Mouse (Mus musculus) neural tube, embryonic 14.5 days (tissue): ENCODE data around the gene Tha1. TPM values are rescaled to one million over a fixed set of nuclear protein-coding genes. Genes with fewer than 3 reads are reported as not detected.
A peak's percentile ranks its signal among the peaks of the same experiment; 100 is the strongest.

Source experiments
- ATAC-seq: fragments of 200-750 bp; cut with Nextera tagmentation; 2 replicates; pipeline ENCODE4 v1.8.0; 2017; ENCODE audit warnings: low read depth, mild to moderate bottlenecking, moderate TSS enrichment, moderate library complexity
- H3K27ac ChIP-seq: fragments of 300-500 bp; sonication (generic); 2 replicates; pipeline ENCODE4 v1.5.1; 2014; ENCODE audit warnings: low read depth, mild to moderate bottlenecking, control low read depth, low read length, moderate library complexity, mixed read lengths
- H3K27me3 ChIP-seq: fragments of 300-500 bp; sonication (generic); 2 replicates; pipeline ENCODE4 v1.6.1; 2014; ENCODE audit warnings: low read length; ENCODE audit not compliant: control insufficient read depth, insufficient read depth
- H3K36me3 ChIP-seq: fragments of 300-500 bp; sonication (generic); 2 replicates; pipeline ENCODE4 v1.6.1; 2014; ENCODE audit warnings: low read length, mixed read lengths; ENCODE audit not compliant: control insufficient read depth, insufficient read depth
- H3K4me1 ChIP-seq: fragments of 300-500 bp; sonication (generic); 2 replicates; pipeline ENCODE4 v1.6.1; 2014; ENCODE audit warnings: low read length; ENCODE audit not compliant: control insufficient read depth, insufficient read depth
- H3K4me2 ChIP-seq: fragments of 300-500 bp; sonication (generic); 2 replicates; pipeline ENCODE4 v1.6.1; 2014; ENCODE audit warnings: mild to moderate bottlenecking, low read depth, low read length, control low read depth
- H3K4me3 ChIP-seq: fragments of 300-500 bp; sonication (generic); 2 replicates; pipeline ENCODE4 v1.5.1; 2014; ENCODE audit warnings: low read depth, low read length, control low read depth, mixed read lengths
- H3K9ac ChIP-seq: fragments of 300-500 bp; sonication (generic); replicated peaks from 2 replicates; pipeline ENCODE4 v1.6.1; 2014; ENCODE audit warnings: low read depth, mild to moderate bottlenecking, control low read depth, low read length, mixed read lengths
- H3K9me3 ChIP-seq: fragments of 300-500 bp; sonication (generic); 2 replicates; pipeline ENCODE4 v1.6.1; 2016; ENCODE audit warnings: low read length; ENCODE audit not compliant: control insufficient read depth
- WGBS: fragments of 180-500 bp; shearing (Covaris S2); extraction: QIAGEN DNeasy Blood & Tissue Kit; methylation state at CpG from one replicate; pipeline ENCODE4 v1.1.7; 2014; 5-methylcytosine and 5-hydroxymethylcytosine counted together
- polyA plus RNA-seq: library from polyadenylated mRNA; unstranded; fragments of >200 nt; fragmentation: Nextera tagmentation; extraction: Ambion mirVana; gene quantifications from 2 replicates; pipeline ENCODE4 v1.2.1, GENCODE M21; 2014

The Tha1 gene
- polyA plus RNA-seq, 1 experiment from 2014 or later, result 4.2 TPM

GRCm38 (mm10) chr11:117826916-117827315 lies 46.4 kb downstream of the Tha1 start:
- Histone ChIP-seq H3K4me2 (no peak overlapping the region), H3K36me3 (no peaks in the 10 kb centered on the region), H3K9me3 (no peaks in the 10 kb centered on the region), H3K27ac (no peak overlapping the region), H3K9ac (no peak overlapping the region), H3K27me3 (no peaks in the 10 kb centered on the region), H3K4me1 (peaks cover 21% of the 10 kb centered on the region), H3K4me3 (no peak overlapping the region)
- no peak for ATAC-seq
- WGBS, result 79% methylated on average over 8 of the region's 8 CpGs

DNA sequence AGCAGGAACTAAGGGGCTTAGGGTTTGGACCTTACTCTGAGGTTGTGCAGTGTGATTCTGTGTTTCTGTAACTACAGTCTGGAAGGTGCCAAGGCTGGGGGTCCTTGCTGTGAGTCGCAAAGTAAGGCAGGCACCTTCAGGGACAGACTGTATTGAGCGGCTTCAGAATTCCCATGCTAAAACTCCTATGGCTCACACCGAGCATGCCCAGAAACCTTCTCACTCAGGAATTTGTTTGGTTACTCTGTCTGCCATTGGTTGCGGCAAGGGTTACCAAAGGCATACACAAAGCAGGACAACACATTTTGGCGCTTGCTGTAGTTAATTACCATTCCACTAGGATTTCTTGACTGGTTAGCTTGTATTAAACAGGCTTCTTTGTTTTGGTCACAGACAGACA lies 47.1 kb downstream of the Tha1 start:
- peak overlapping the region; percentile 54 for H3K9ac ChIP-seq
- peaks cover 21% of the 10 kb centered on the region for H3K4me1 ChIP-seq
- no peaks in the 10 kb centered on the region for H3K36me3 ChIP-seq
- 11% methylated on average over 5 of the region's 5 CpGs for WGBS
- peak overlapping the region; percentile 31 for H3K4me3 ChIP-seq
- no peak overlapping the region for H3K27ac ChIP-seq
- H3K4me2 ChIP-seq, result peak overlapping the region; percentile 67
- H3K27me3 ChIP-seq, result no peaks in the 10 kb centered on the region
- no peaks in the 10 kb centered on the region for H3K9me3 ChIP-seq
- no peak for ATAC-seq

- H3K4me3 ChIP-seq, result peak within 1 kb of the TSS; percentile 31
- H3K9ac ChIP-seq, result peak within 1 kb of the TSS; percentile 54
- no peaks in the 10 kb centered on the region for H3K36me3 ChIP-seq
- H3K27ac ChIP-seq, result no peak within 1 kb of the TSS
- H3K27me3 ChIP-seq, result no peaks in the 10 kb centered on the region
- H3K4me1 ChIP-seq, result peaks cover 21% of the 10 kb centered on the region
- no peaks in the 10 kb centered on the region for H3K9me3 ChIP-seq
- ATAC-seq, result peak; percentile 36; the same call in 1 of the 2 replicates
- WGBS, result 0% methylated on average over 34 of the region's 34 CpGs
- peak within 1 kb of the TSS; percentile 67 for H3K4me2 ChIP-seq
These were observed 47.8 kb downstream of the Tha1 start, which contains the start of the genes Afmid and Tk1 for GRCm38 (mm10) chr11:117825333-117826101. Gene Afmid (plus strand): TSS chr11:117825924. Gene Tk1 (minus strand): TSS chr11:117826092.

DNA sequence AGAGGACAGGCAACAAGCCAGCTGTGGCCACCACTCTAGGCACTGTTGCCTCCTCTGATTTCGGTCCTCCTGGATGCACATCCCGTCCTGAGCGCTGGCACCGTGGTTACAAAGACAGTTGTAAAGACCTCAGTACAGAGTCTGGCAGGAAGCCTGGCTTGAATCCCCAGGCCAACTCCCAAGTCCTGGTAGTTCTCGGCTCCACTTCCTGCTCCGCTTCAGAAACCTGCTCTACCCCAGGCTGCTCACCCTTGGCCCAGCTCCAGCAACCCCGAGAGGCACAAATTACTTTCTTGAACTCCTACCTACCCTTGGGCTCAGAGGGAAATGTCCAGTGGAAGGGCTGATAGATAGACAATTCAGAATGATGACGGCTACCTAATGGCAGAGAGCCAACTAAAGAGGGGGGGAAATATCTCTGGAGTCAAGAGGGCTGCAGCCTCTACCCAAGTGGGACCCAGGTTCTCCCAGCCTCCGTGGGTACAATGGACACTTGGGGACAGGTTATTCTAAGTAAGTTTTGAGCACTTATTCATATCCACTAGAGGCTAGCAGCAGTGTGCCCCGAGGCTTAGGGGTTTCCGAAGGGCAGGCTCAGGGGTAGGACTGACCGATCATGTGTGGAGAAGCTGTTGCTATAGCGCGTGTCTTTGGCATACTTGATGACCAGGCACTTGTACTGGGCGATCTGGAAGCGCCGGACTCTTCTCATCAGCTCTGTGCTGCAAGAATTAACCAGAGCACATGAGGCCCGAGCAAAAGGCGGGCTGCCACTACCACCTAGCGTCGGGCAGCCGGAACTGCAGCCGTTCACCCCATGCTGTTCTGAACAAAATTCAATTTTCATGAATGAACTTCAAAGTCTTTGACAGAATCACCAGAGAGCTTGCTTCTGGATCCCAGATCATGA lies 49.0 kb downstream of the Tha1 start:
- Histone ChIP-seq H3K4me1 (peaks cover 21% of the 10 kb centered on the region), H3K9me3 (no peaks in the 10 kb centered on the region), H3K27ac (no peak overlapping the region), H3K27me3 (no peaks in the 10 kb centered on the region), H3K9ac (no peak overlapping the region), H3K4me2 (peak overlapping the region; percentile 67; the same call in 1 of the 2 replicates), H3K4me3 (no peak overlapping the region), H3K36me3 (no peaks in the 10 kb centered on the region)
- ATAC-seq, result peak; percentile 76
- 20% methylated on average over 23 of the region's 23 CpGs for WGBS

DNA sequence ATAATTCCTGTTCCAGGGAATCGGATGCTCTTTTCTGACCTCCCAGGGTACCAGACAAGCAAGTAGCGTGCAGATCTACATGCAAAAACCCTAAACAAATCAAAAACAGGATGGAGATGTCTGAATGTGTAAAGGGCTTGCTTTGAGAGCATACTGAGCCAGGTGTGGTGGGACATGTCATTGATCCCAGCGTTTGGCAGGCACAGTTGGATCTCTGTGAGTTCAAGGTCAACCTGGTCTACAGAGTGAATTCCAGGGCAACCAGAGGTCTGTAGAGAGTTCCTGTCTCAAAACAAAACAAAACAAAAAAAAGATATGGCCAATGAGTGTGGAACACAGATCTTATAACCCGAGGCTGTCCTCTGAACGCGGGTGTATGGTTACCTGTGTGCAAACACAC lies 49.9 kb downstream of the Tha1 start:
- Histone ChIP-seq H3K9me3 (no peaks in the 10 kb centered on the region), H3K4me2 (no peak overlapping the region), H3K36me3 (no peaks in the 10 kb centered on the region), H3K27ac (no peak overlapping the region), H3K9ac (no peak overlapping the region), H3K27me3 (no peaks in the 10 kb centered on the region), H3K4me1 (peaks cover 21% of the 10 kb centered on the region), H3K4me3 (no peak overlapping the region)
- ATAC-seq, result no peak
- 95% methylated on average over 6 of the region's 6 CpGs for WGBS

- Histone ChIP-seq H3K4me2 (no peak overlapping the region), H3K27me3 (no peaks in the 10 kb centered on the region), H3K9ac (no peak overlapping the region), H3K4me1 (peaks cover 21% of the 10 kb centered on the region), H3K4me3 (no peak overlapping the region), H3K36me3 (no peaks in the 10 kb centered on the region), H3K9me3 (no peaks in the 10 kb centered on the region), H3K27ac (no peak overlapping the region)
- ATAC-seq, result no peak
- WGBS, result 79% methylated on average over 7 of the region's 7 CpGs
These were observed 50.5 kb downstream of the Tha1 start for GRCm38 (mm10) chr11:117822728-117823241.

DNA sequence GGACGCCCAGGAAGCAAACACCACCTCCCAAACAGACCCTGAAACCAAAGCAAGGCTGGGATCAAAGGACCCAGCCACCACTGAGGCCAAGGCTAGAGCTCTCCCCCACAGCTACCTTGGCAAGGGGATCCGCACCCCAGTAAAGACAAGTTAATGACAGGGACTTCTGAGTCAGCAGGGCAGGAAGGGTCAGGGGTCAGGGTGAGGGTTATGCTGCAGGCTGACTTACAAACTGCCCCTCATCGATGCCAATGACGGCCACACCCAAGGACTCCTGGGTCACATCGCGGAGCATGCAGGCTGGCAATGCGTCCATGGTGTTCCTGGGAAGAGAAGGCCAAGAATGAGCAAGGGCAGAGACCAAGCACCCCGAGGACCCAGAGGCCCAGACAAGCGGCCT lies 51.4 kb downstream of the Tha1 start:
- ATAC-seq, result no peak
- peaks cover 21% of the 10 kb centered on the region for H3K4me1 ChIP-seq
- no peak overlapping the region for H3K27ac ChIP-seq
- no peak overlapping the region for H3K9ac ChIP-seq
- H3K9me3 ChIP-seq, result no peaks in the 10 kb centered on the region
- H3K27me3 ChIP-seq, result no peaks in the 10 kb centered on the region
- WGBS, result 92% methylated on average over 9 of the region's 9 CpGs
- no peak overlapping the region for H3K4me3 ChIP-seq
- H3K4me2 ChIP-seq, result no peak overlapping the region
- no peaks in the 10 kb centered on the region for H3K36me3 ChIP-seq

DNA sequence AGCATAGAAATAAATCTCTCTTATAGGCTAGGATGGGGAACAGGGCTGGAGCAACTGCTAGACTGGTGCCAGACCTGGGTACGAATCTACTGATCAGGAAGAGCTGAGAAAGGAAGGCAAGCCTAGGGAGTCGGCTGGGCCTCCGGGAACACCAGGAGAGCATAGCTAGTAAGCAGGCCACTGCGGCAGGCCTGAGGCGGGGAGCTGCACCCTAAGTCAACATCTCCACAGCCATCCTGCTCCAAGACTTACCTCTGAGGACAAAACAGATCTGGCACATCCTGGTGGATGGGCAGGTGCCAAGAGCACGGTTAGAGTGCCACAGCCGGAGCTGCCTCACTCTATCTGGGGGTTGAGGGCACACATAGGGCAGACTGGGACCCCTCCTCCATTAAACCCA lies 53.1 kb downstream of the Tha1 start:
- no peak overlapping the region for H3K9ac ChIP-seq
- 95% methylated on average over 7 of the region's 7 CpGs for WGBS
- H3K36me3 ChIP-seq, result no peaks in the 10 kb centered on the region
- no peak overlapping the region for H3K4me2 ChIP-seq
- H3K27ac ChIP-seq, result no peak overlapping the region
- H3K4me3 ChIP-seq, result no peak overlapping the region
- ATAC-seq, result no peak
- H3K9me3 ChIP-seq, result no peaks in the 10 kb centered on the region
- peaks cover 10% of the 10 kb centered on the region; the same call in 1 of the 2 replicates for H3K4me1 ChIP-seq
- H3K27me3 ChIP-seq, result no peaks in the 10 kb centered on the region
